Mouse (Mus musculus): ENCODE data around the gene Gm28035.

DNA sequence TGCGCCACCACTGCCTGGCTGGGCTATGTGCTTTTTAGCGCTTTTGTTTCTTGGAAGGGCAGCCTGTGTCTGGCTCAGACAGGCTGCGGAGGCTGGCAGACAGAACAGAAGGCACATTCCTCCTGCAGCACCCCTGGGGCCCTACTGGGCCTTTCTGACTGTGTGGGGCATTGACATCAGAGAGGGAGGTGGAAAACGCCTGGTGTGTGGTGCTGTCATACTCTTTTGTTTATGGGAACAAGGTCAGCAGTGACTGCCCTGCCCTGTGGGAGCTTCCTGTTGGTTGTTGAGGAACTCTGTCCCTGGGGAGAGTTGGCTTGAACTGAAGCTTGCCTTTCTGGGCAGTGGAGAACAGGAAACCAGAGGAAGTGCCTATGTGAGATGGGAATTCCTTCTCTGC, 2.1 kb downstream of the Gm28035 start:
- TF ChIP-seq CTCF (IDR thresholded peaks at IDR 0.05; ENCODE audit: borderline replicate concordance, insufficient read depth, low read depth, low read length) = no peak
- no peak for TF ChIP-seq POLR2A (IDR thresholded peaks at IDR 0.05; ENCODE audit: borderline replicate concordance, insufficient read depth, low read length)
